Mouse (Mus musculus): ENCODE results near the gene Dgcr2. TPM values are rescaled to one million over a fixed set of nuclear protein-coding genes. Genes with fewer than 3 reads are reported as not detected.
A peak's percentile ranks its signal among the peaks of the same experiment; 100 is the strongest.

Dgcr2 gene
- polyA plus RNA-seq, 1 experiment from 2014 or later, result 83.3 TPM

DNA sequence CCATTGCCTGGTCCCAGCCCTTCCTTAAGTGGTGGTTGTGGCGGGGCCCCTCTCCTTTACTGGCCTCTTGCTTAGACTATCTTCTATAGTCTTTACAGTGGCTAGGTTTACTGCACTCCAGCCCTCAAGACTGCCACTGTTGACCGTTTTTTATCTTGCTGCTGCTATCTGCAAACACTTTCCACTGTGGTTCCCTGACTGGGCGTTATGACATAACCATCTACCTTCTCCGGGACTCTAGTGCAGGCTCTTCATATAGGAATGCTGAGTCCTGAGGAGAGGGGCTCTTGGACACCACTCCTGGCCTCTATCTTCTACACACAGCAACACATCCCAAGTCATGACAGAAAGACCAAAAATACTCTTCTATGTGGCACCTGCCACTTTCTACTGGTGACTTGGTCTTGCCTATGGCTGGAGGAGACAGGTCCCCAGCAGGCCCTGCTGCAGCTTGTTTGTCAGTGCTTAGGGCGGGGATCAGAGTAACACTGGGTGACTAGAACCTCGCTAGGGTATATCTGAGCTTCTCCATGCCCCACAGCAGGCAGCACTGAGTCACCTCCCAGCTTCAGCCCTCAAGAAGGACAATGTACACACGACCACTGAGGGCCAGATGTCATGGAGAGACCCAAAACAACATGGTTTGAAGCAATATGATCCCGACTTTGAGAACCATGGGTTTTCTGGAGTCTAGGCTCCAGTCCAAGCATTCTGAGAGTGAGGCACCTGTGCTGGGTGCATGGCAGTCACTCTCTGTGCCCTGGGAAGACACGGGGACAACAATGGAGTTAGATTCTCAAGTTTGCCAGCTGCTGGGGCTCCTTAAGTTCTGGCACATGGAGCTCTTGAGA is 35.5 kb upstream of the Dgcr2 start:
- DNase-seq (ENCODE audit: low spot score, missing footprints) (peak; percentile 19), ATAC-seq (ENCODE audit: low FRiP score) (no peak)
- Histone ChIP-seq H3K9ac (ENCODE audit: low read length) (no peak overlapping the region), H3K27me3 (ENCODE audit: control insufficient read depth, insufficient read depth, low read length) (peaks cover 2% of the 10 kb centered on the region; the same call in 1 of the 2 replicates), H3K27ac (ENCODE audit: low read depth, low read length) (no peak overlapping the region), H3K4me2 (no peak overlapping the region), H3K36me3 (ENCODE audit: control insufficient read depth, insufficient read depth, low read length) (no peaks in the 10 kb centered on the region), H3K4me3 (ENCODE audit: low read depth, low read length) (no peak overlapping the region), H3K9me3 (ENCODE audit: control insufficient read depth, low read length) (no peaks in the 10 kb centered on the region), H3K4me1 (ENCODE audit: control insufficient read depth, insufficient read depth, low read length) (peaks cover 3% of the 10 kb centered on the region)
- 73% methylated on average over 9 of the region's 9 CpGs for WGBS

DNA sequence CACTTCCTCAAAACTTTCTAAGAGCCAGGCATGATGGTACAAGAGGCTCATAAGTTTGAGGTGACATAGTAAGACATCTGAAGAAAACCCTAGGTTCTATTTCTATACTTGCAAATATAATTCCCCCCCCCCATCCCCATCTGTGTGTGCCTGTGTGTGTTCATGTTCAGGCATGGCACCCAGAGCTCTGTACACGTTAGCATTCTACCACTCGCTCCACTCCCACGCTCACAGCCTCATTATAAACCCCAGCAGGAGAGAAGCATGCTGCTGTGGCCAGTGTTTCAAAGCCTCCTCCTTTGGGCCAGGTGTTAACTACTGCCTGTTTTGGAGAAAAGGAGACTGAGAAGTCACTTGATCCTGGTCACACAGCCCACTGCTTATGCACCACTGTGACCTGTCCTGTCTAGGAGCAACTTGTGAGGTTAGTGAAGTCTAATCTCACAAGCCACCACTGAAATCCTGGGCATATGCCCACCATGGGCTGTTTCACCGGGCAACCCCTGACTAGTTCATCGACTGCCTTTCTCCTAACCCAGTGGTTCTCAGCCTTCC is 33.6 kb upstream of the Dgcr2 start:
- no peak overlapping the region for H3K27ac ChIP-seq (ENCODE audit: low read depth, low read length)
- H3K9ac ChIP-seq (ENCODE audit: low read length), result no peak overlapping the region
- no peak overlapping the region for H3K4me2 ChIP-seq
- H3K27me3 ChIP-seq (ENCODE audit: control insufficient read depth, insufficient read depth, low read length), result peaks cover 2% of the 10 kb centered on the region; the same call in 1 of the 2 replicates
- H3K4me3 ChIP-seq (ENCODE audit: low read depth, low read length), result no peak overlapping the region
- peaks cover 13% of the 10 kb centered on the region for H3K4me1 ChIP-seq (ENCODE audit: control insufficient read depth, insufficient read depth, low read length)
- WGBS, result 81% methylated on average over 5 of the region's 5 CpGs
- ATAC-seq (ENCODE audit: low FRiP score) (no peak), DNase-seq (ENCODE audit: low spot score, missing footprints) (peak; percentile 51)
- H3K9me3 ChIP-seq (ENCODE audit: control insufficient read depth, low read length), result no peaks in the 10 kb centered on the region
- H3K36me3 ChIP-seq (ENCODE audit: control insufficient read depth, insufficient read depth, low read length), result no peaks in the 10 kb centered on the region

DNA sequence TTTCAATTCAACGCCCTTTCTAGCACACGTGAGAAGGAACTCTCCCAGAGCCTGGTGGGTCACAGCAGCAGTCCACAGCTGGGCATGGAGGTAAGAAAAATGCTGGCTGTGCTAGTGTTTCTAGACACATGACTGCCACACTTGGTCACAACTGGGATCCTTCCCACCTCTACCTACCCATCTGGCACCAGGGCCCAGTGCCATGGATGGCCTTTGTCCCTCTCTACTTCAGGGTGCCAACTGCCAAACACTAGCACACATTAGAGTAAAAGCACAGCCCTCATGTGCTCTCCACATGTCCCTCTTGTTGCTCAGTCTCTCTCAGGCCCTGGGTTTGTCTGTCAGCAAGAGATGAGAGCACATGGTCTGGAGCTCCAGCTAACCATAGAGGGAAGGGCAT is 31.3 kb upstream of the Dgcr2 start:
- H3K9me3 ChIP-seq (ENCODE audit: control insufficient read depth, low read length), result no peaks in the 10 kb centered on the region

DNA sequence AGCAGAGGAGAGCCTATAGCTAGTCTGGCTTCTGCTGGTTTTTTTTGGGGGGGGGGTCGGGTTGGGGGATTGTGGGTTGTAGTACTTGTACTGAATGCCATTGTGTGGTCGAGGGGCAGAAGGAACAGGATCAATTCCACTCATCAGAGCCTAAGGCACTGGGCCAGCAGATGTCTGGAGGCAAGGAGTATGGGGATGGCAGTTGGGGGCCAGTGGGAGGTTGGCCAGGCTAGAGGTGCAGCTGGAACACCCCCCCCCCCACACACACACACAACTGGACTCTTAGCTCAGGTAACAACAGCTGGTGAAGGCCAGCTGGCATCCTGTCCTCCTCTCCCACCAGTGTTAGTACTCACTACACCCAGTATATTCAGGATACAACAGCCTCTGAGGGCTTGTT is 30.8 kb upstream of the Dgcr2 start:
- ATAC-seq (ENCODE audit: low FRiP score) (peak; percentile 4; the same call in 1 of the 2 replicates), DNase-seq (ENCODE audit: low spot score, missing footprints) (no peak)
- H3K9ac ChIP-seq (ENCODE audit: low read length), result no peak overlapping the region
- H3K27me3 ChIP-seq (ENCODE audit: control insufficient read depth, insufficient read depth, low read length), result peaks cover 4% of the 10 kb centered on the region; the same call in 1 of the 2 replicates
- H3K4me3 ChIP-seq (ENCODE audit: low read depth, low read length), result no peak overlapping the region
- no peaks in the 10 kb centered on the region for H3K9me3 ChIP-seq (ENCODE audit: control insufficient read depth, low read length)
- peak overlapping the region; percentile 41; the same call in 1 of the 2 replicates for H3K27ac ChIP-seq (ENCODE audit: low read depth, low read length)
- H3K36me3 ChIP-seq (ENCODE audit: control insufficient read depth, insufficient read depth, low read length), result peaks cover 3% of the 10 kb centered on the region; the same call in 1 of the 2 replicates
- H3K4me2 ChIP-seq, result no peak overlapping the region
- WGBS, result 5% methylated on average over 2 of the region's 2 CpGs
- H3K4me1 ChIP-seq (ENCODE audit: control insufficient read depth, insufficient read depth, low read length), result peaks cover 18% of the 10 kb centered on the region

More for the DNA sequence above, 31.3 kb upstream of the Dgcr2 start:
- WGBS, result 70% methylated on average over 2 of the region's 2 CpGs
- Histone ChIP-seq H3K27me3 (ENCODE audit: control insufficient read depth, insufficient read depth, low read length) (peaks cover 4% of the 10 kb centered on the region; the same call in 1 of the 2 replicates), H3K9ac (ENCODE audit: low read length) (no peak overlapping the region), H3K27ac (ENCODE audit: low read depth, low read length) (no peak overlapping the region), H3K36me3 (ENCODE audit: control insufficient read depth, insufficient read depth, low read length) (peaks cover 3% of the 10 kb centered on the region; the same call in 1 of the 2 replicates), H3K4me2 (no peak overlapping the region), H3K4me3 (ENCODE audit: low read depth, low read length) (no peak overlapping the region), H3K4me1 (ENCODE audit: control insufficient read depth, insufficient read depth, low read length) (peaks cover 18% of the 10 kb centered on the region)
- no peak for ATAC-seq (ENCODE audit: low FRiP score)
- DNase-seq (ENCODE audit: low spot score, missing footprints), result peak; percentile 83

GRCm38 (mm10) chr16:17928627-17929104 is 30.3 kb upstream of the Dgcr2 start:
- DNase-seq (ENCODE audit: low spot score, missing footprints), result peak; percentile 97
- Histone ChIP-seq H3K27me3 (ENCODE audit: control insufficient read depth, insufficient read depth, low read length) (peaks cover 4% of the 10 kb centered on the region; the same call in 1 of the 2 replicates), H3K4me1 (ENCODE audit: control insufficient read depth, insufficient read depth, low read length) (peaks cover 18% of the 10 kb centered on the region), H3K4me2 (peak overlapping the region; percentile 91), H3K9me3 (ENCODE audit: control insufficient read depth, low read length) (no peaks in the 10 kb centered on the region), H3K36me3 (ENCODE audit: control insufficient read depth, insufficient read depth, low read length) (peaks cover 3% of the 10 kb centered on the region; the same call in 1 of the 2 replicates), H3K27ac (ENCODE audit: low read depth, low read length) (peak overlapping the region; percentile 41), H3K4me3 (ENCODE audit: low read depth, low read length) (peak overlapping the region; percentile 69), H3K9ac (ENCODE audit: low read length) (peak overlapping the region; percentile 77)
- ATAC-seq (ENCODE audit: low FRiP score), result peak; percentile 65
- WGBS, result under 1% methylated on average over 9 of the region's 9 CpGs

DNA sequence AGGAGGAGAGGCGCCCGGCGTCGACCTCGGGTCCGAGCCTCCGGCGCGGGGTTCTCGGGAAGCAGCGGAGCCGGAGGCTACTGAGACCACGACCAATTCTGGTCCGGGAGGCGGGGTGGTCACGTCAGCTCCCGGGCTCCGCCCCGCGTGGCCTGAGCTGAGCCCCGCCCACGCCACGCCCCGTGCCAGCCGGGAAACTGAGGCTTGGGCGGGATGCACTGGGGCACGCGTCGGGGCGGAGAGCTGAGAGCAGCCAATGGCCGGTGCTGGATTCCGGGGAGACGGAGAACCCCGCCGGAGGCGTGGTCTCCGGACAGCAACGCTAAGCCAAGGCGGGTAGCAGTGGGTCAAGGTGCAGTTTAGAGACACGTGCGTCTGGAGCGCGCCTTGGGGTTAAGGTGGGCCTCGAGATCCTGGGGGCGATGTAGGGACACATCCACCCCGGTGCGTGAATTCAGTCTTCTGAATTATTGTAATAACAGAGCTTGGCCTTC is 29.8 kb upstream of the Dgcr2 start, which contains the start of gene Slc25a1:
Slc25a1 (minus strand) TSS at position 133 of the 494 bp plus-strand sequence.
- Histone ChIP-seq H3K27me3 (ENCODE audit: control insufficient read depth, insufficient read depth, low read length) (peaks cover 4% of the 10 kb centered on the region; the same call in 1 of the 2 replicates), H3K4me1 (ENCODE audit: control insufficient read depth, insufficient read depth, low read length) (peaks cover 18% of the 10 kb centered on the region), H3K9ac (ENCODE audit: low read length) (peak within 1 kb of the TSS; percentile 77), H3K36me3 (ENCODE audit: control insufficient read depth, insufficient read depth, low read length) (peaks cover 3% of the 10 kb centered on the region; the same call in 1 of the 2 replicates), H3K9me3 (ENCODE audit: control insufficient read depth, low read length) (no peaks in the 10 kb centered on the region), H3K4me2 (peak within 1 kb of the TSS; percentile 91), H3K27ac (ENCODE audit: low read depth, low read length) (peak within 1 kb of the TSS; percentile 41), H3K4me3 (ENCODE audit: low read depth, low read length) (peak within 1 kb of the TSS; percentile 69)
- ATAC-seq (ENCODE audit: low FRiP score) (peak; percentile 86), DNase-seq (ENCODE audit: low spot score, missing footprints) (peak; percentile 98)
- under 1% methylated on average over 47 of the region's 47 CpGs for WGBS

DNA sequence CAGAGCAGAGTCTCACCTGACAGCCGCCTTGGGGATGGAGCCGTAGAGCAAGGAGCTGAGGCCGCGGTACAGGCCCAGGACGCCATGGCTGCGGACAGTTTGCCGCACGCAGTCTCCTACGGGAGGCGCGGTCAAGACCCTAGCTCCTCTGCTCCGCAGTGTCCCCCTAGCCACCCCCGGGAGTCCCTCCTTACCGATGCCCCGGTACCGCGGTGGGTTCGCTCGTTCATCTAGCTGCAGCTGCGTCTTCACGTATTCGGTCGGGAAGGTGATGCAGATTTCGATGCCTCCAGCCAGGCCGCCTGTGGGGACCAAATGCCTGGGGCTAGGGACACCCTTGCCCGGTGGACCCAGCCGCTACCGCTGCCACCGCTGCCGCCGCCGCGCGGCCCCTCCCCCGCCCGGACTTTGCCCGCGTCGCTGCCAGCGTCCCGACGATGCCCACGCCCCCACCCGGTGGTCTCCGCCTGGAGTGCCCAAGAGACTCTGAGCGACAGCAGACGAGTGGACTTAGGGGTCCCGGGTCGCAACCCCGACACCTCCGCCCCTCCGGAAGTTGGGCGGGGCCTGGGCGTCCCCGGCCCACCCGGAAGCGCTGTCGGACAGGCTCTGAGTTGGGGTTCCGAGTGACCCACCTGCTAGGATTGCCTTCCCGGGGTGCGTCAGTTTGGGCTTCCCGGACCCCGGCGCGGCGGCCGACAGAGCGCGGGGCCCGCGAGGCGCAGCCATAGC is 29.2 kb upstream of the Dgcr2 start:
- H3K9me3 ChIP-seq (ENCODE audit: control insufficient read depth, low read length), result no peaks in the 10 kb centered on the region
- H3K4me2 ChIP-seq, result peak overlapping the region; percentile 91
- H3K27ac ChIP-seq (ENCODE audit: low read depth, low read length), result peak overlapping the region; percentile 41
- H3K4me3 ChIP-seq (ENCODE audit: low read depth, low read length), result peak overlapping the region; percentile 69
- WGBS, result under 1% methylated on average over 71 of the region's 72 CpGs
- DNase-seq (ENCODE audit: low spot score, missing footprints) (peak; percentile 93), ATAC-seq (ENCODE audit: low FRiP score) (peak; percentile 65)
- H3K36me3 ChIP-seq (ENCODE audit: control insufficient read depth, insufficient read depth, low read length), result peaks cover 3% of the 10 kb centered on the region; the same call in 1 of the 2 replicates
- H3K4me1 ChIP-seq (ENCODE audit: control insufficient read depth, insufficient read depth, low read length), result peaks cover 21% of the 10 kb centered on the region
- H3K27me3 ChIP-seq (ENCODE audit: control insufficient read depth, insufficient read depth, low read length), result peaks cover 4% of the 10 kb centered on the region; the same call in 1 of the 2 replicates
- peak overlapping the region; percentile 77 for H3K9ac ChIP-seq (ENCODE audit: low read length)

DNA sequence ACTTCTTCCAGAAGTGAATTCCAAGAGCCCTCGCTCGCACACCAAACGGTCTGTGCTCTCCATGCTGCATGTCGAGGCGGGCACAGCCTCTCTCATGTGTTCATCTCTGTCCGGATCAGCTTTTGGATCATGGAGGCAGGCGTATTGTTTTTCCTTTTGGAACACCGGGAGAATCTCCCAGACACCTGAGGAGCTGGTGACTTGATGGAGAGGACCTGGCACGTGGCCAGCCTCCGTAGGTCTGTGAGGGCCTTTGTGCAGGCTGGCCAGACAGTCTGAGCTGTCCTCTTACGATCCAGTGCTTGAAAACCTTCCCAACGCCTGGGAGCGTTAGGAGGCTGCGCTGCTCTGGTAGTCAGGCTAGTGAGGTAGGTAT is 23.8 kb upstream of the Dgcr2 start:
- Histone ChIP-seq H3K36me3 (ENCODE audit: control insufficient read depth, insufficient read depth, low read length) (peaks cover 3% of the 10 kb centered on the region; the same call in 1 of the 2 replicates), H3K4me3 (ENCODE audit: low read depth, low read length) (peak overlapping the region; percentile 64), H3K4me2 (peak overlapping the region; percentile 96), H3K4me1 (ENCODE audit: control insufficient read depth, insufficient read depth, low read length) (peaks cover 26% of the 10 kb centered on the region), H3K9ac (ENCODE audit: low read length) (peak overlapping the region; percentile 74), H3K27ac (ENCODE audit: low read depth, low read length) (peak overlapping the region; percentile 6; the same call in 1 of the 2 replicates), H3K27me3 (ENCODE audit: control insufficient read depth, insufficient read depth, low read length) (peaks cover 16% of the 10 kb centered on the region), H3K9me3 (ENCODE audit: control insufficient read depth, low read length) (no peaks in the 10 kb centered on the region)
- ATAC-seq (ENCODE audit: low FRiP score) (peak; percentile 28; the same call in 1 of the 2 replicates), DNase-seq (ENCODE audit: low spot score, missing footprints) (no peak)
- WGBS, result under 1% methylated on average over 14 of the region's 14 CpGs
